Mouse (Mus musculus) v-Abl transformed pro-B cells (cell line): Measurements from ENCODE around the gene Zfp14.

Experiments used
- in situ Hi-C, 2 experiments: fragments of 400-800 bp; cut with MboI; formaldehyde crosslinking; loops; one replicate each; pipeline ENCODE4 v1.15.1; 2025; ENCODE audit not compliant: unreplicated experiment in 2 of 2

Gene Zfp14

DNA sequence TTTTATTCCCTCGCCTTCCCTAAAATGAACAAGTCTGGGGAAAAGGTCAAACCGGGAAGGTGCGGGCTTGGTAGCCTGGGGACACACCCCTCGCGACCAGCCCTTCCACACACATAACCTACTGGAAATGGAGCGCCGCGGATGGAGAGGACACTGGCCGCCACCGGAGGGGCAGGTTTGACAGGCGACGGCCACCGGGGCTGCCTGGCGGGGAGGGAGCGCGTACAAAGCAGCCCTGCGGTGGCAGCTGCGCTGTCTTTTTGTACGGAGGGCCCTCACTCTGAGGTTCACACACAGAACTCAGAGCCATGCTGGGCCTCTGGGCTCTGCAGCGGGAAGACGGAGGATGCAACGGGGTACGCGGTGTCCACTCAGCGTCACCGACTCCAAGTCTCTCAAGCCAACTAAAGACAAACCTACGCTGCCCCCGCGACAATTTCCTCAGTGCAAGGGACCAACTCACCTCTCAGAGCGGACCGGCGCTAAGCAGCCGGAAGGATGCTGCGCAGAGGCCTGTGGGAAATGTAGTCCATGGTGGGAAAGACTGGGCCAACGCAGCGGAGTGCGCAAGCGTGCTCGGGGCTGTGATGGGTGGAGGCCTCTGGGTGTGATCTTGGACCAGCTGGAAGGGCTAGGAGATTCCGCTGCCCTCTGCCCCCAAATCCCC lies at the start of gene Zfp14:
Zfp14 (minus strand) TSS at position 499 of the 667 bp plus-strand sequence.
- in situ Hi-C loops, result no loop called here

DNA sequence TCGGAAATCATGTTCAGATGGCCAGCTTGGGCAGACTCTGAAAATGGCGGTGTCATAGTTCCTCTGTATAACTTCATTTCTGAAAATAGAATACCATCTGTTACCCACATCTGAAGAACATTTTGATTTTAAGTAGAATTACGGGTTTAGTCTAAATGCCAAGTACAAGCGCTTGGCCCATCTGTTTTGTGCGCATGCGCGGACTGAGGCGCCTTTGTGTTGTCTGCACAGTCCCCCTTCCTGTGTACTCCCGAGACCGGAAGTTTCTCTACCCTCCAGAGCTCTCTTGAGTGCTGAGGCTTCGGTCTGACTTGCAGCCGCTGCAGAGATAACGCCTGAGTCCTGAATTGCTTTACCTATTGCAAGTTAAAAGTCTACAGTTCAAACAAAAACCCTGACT lies 48.1 kb upstream of the Zfp14 start:
- in situ Hi-C loops, result loop anchor here (10.0 to 25.0 kb wide), 2 partner anchors 84 to 1287 kb away; partner anchors contain the start of gene Hnrnpl (in 1 of the 2)

- in situ Hi-C loops, result loop anchor here (10.0 to 25.0 kb wide), 2 partner anchors 81 to 1283 kb away; partner anchors contain the start of gene Hnrnpl (in 1 of the 2)
Measured at GRCm38 (mm10) chr7:30095551-30096125, 44.5 kb upstream of the Zfp14 start.

- in situ Hi-C loops, result loop anchor here (10.0 to 25.0 kb wide), 2 partner anchors 80 to 1283 kb away; partner anchors contain the start of gene Hnrnpl (in 1 of the 2)
Measured at GRCm38 (mm10) chr7:30094646-30095429, 43.7 kb upstream of the Zfp14 start, which contains the start of gene Zfp260. TSS of gene Zfp260 (plus strand) at chr7:30094777.

GRCm38 (mm10) chr7:30093918-30094415 lies 42.8 kb upstream of the Zfp14 start:
- in situ Hi-C loops, result loop anchor here (10.0 to 25.0 kb wide), 2 partner anchors 79 to 1282 kb away; partner anchors contain the start of gene Hnrnpl (in 1 of the 2)

DNA sequence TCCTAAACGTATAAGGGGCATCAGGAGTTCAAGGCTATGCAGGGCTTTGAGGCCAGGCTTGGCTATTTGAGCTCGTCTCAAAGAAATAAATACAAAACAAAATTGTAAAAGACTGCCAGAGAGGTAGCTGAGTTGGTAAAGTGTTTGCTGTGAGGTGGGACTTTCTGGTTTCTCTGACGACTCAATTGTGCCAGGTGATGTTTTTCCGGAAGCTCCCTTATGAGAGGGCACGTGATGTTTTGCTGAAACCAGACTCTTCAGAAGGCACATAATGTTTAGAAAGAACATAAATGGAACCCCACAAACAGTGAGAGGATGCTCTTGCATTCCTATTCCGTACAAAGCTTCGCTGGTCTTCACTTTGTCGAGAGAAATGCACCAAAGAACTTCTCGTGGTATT lies 41.5 kb upstream of the Zfp14 start:
- in situ Hi-C loops, result loop anchor here (10.0 to 25.0 kb wide), 2 partner anchors 78 to 1280 kb away; partner anchors contain the start of gene Hnrnpl (in 1 of the 2)

DNA sequence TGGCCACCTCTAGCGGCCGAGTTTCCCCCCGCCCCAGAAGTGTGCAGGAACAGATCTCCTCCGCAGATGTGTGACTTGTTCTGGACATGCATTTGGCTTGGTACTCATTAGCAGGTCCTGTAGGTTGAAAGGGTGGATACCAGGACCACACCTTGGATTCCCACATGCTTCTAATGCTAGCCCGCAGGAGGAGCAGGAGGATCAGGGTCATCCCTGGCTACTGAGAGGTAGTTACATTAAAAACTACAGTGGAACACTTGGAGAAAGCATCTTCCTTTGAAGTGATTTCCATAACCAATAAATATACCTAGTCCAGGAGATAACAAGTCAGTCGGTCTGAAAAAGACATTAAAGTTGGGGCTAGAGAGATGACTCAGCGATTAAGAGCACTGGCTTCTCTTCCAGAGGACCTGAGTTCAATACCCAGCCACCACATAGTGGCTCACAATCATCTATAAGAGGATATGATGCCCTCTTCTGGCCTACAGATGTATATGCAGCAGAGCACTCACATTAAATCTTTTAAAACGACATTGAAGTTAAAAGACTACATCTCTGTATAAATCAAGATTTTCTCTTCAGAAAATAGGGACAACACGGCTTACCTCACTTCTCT lies 39.9 kb upstream of the Zfp14 start:
- in situ Hi-C loops, result loop anchor here (10.0 to 25.0 kb wide), 2 partner anchors 76 to 1279 kb away; partner anchors contain the start of gene Hnrnpl (in 1 of the 2)

- in situ Hi-C loops, result loop anchor here (10.0 to 25.0 kb wide), 2 partner anchors 76 to 1278 kb away; partner anchors contain the start of gene Hnrnpl (in 1 of the 2)
Measured at GRCm38 (mm10) chr7:30090092-30090969, 39.2 kb upstream of the Zfp14 start, which contains the start of the genes Gm26920 and Zfp566. TSS of gene Gm26920 (minus strand) at chr7:30090410. TSS of gene Zfp566 (minus strand) at chr7:30090527.

GRCm38 (mm10) chr7:30089405-30089804 lies 38.2 kb upstream of the Zfp14 start:
- in situ Hi-C loops, result loop anchor here in 1 of 2 experiments (5.0 to 25.0 kb wide), 2 partner anchors 72 to 1277 kb away; partner anchors contain the start of gene Hnrnpl

GRCm38 (mm10) chr7:30086524-30086923 lies 35.3 kb upstream of the Zfp14 start:
- in situ Hi-C loops, result loop anchor here in 1 of 2 experiments (5.0 to 25.0 kb wide), 2 partner anchors 69 to 1274 kb away; partner anchors contain the start of gene Hnrnpl

- in situ Hi-C loops, result no loop called here
Measured at GRCm38 (mm10) chr7:30072146-30073028, 21.2 kb upstream of the Zfp14 start, which contains the start of gene Zfp82. TSS of gene Zfp82 (minus strand) at chr7:30072900.

DNA sequence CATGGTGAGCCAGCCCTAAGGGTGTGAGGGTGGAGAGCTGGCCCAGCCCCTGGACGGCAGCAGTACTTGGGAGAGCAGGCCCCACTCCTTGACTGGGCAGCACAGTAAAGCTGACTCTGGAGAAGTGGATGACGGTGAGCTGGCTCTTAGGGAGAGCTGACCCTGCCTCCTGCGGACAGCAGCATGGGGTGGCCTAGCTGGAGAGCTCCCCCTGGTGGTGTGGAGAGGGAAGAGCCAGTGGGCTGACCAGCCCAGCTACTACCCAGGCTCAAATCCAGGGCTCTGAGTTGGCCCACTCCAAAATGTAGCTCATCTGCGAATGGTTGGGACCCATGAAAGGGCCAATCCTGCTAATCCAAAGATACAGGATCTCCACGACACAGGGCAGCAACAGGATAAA lies 13.4 kb upstream of the Zfp14 start:
- in situ Hi-C loops, result loop anchor here (5.0 to 10.0 kb wide), 2 partner anchors 47 to 50 kb away; no protein-coding TSS in a partner anchor

DNA sequence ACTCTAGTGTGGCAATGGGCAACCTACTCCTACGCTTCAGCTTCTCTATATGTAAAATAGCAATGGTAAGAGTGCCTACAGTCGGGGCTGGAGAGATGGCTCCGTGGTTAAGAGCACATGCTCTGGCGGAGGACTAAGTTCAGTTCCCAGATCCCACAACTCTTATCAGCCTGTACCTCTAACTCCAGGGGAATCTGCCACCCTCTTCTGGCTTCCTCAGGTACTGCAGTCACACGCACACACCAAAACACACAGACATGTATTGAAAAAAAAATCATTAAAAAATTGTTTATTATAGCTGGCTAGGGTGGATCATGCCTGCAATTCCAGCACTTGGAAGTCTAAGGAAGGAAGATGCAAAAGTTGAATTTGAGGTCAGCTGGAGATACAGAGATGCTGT lies 11.3 kb upstream of the Zfp14 start:
- in situ Hi-C loops, result loop anchor here (5.0 to 10.0 kb wide), 2 partner anchors 45 to 48 kb away; no protein-coding TSS in a partner anchor

DNA sequence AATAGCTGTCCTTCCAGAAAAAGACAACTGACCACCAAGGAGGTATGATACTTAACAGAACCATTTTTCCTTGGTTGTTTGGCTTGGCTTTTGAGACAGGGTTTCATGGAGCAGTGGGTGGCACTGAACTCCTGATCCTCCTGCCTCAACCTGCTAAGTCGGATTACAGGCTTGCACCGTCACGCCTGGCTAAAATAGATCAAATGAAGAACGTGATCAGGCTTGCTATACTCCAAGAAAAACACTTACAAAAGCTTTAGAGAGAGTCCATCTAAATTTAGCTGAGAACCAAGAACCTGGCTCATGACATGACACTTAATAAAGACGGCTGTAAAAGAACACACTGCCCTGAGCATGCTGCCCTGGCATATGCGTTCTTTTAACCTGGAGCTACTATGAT lies 9.2 kb upstream of the Zfp14 start:
- in situ Hi-C loops, result loop anchor here (5.0 to 10.0 kb wide), 2 partner anchors 43 to 46 kb away; no protein-coding TSS in a partner anchor

DNA sequence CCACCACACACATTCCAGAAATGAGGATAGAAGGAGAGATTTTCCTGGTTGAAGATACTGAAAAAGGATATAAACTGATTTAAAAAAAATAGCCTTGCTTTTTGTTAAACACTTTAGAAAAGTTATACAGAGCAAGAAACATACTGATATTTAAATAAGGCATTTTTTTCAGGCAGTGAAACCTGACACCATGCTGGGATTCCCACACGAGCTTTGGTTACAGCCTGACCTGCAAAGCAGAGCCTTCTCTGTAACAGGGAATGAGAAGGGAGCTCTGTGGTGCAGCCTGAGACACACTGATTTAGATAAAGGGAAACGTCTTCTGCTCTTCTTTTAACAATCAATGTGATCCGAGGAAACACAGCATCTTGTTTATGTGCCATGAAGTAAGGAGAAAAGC lies 2.4 kb upstream of the Zfp14 start:
- in situ Hi-C loops, result no loop called here

GRCm38 (mm10) chr7:30048126-30048525 lies 3.1 kb downstream of the Zfp14 start:
- in situ Hi-C loops, result no loop called here

DNA sequence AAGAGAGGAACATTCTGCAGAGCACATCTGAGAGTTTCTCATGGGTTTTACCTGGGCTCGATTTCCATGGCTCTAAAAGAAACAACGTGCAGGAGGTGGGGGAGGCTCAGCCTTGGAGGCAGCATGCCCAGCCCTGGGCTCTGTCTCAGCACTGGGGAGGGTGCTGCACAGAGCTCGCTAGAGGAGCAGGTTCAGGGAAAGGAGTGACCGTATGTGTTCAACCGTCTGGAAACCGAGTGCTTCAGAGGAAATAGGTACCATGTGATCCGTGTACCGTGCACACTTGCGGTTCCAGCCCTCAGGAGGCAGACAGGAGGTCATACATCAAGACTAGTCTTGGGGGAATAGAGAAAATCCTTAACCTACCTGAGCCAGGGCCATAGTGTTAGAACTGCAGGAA lies 6.8 kb downstream of the Zfp14 start:
- in situ Hi-C loops, result no loop called here

DNA sequence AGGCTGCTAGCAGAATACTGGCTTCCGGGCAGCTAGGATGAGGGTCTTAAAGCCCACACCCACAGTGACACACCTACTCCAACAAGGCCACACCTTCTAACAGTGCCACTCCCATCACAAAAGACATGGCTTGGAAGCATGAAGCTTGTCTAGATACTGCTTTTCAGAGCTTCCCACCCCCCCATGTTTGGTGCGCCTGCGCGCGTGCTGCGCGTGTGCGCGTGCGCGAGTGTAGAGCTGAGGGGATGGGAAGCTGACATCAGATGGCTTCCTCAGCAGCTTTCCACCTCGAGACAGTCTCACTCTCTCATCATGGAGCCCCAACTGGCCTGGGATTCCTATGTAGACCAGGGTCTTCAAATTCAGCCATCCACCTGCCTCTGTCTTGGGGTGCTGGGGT lies 16.8 kb downstream of the Zfp14 start:
- in situ Hi-C loops, result no loop called here
